Mouse (Mus musculus) kidney, embryonic 14.5 days (tissue): Measurements from ENCODE around the gene Sept8. TPM values are rescaled to one million over a fixed set of nuclear protein-coding genes. Genes with fewer than 3 reads are reported as not detected.

Experiments
- ATAC-seq: fragments of 200-750 bp; cut with Nextera tagmentation; 2 replicates; pipeline ENCODE4 v1.8.0; 2017; ENCODE audit warnings: moderate number of reproducible peaks, mild to moderate bottlenecking, moderate TSS enrichment, moderate library complexity; ENCODE audit not compliant: low FRiP score, low TSS enrichment
- H3K27ac ChIP-seq: fragments of 300-500 bp; sonication (generic); 2 replicates; pipeline ENCODE4 v1.5.1; 2014; ENCODE audit warnings: low read depth, mild to moderate bottlenecking, low read length, moderate library complexity, mixed read lengths
- H3K27me3 ChIP-seq: fragments of 300-500 bp; sonication (generic); 2 replicates; pipeline ENCODE4 v1.6.1; 2014; ENCODE audit warnings: mild to moderate bottlenecking, low read length; ENCODE audit not compliant: control insufficient read depth, insufficient read depth
- H3K36me3 ChIP-seq: fragments of 300-500 bp; sonication (generic); 2 replicates; pipeline ENCODE4 v1.6.1; 2014; ENCODE audit warnings: low read length, mixed read lengths; ENCODE audit not compliant: control insufficient read depth, insufficient read depth
- H3K4me1 ChIP-seq: fragments of 300-500 bp; sonication (generic); 2 replicates; pipeline ENCODE4 v1.6.1; 2014; ENCODE audit warnings: low read length, mixed read lengths; ENCODE audit not compliant: control insufficient read depth, insufficient read depth
- H3K4me2 ChIP-seq: fragments of 300-500 bp; sonication (generic); replicated peaks from 2 replicates; pipeline ENCODE4 v1.6.1; 2014; ENCODE audit warnings: low read depth, mild to moderate bottlenecking, low read length
- H3K4me3 ChIP-seq: fragments of 300-500 bp; sonication (generic); 2 replicates; pipeline ENCODE4 v1.5.1; 2014; ENCODE audit warnings: mild to moderate bottlenecking, low read length
- H3K9ac ChIP-seq: fragments of 300-500 bp; sonication (generic); 2 replicates; pipeline ENCODE4 v1.6.1; 2014; ENCODE audit warnings: low read depth, mild to moderate bottlenecking, low read length, moderate library complexity
- H3K9me3 ChIP-seq: fragments of 300-500 bp; sonication (generic); 2 replicates; pipeline ENCODE4 v1.6.1; 2016; ENCODE audit warnings: low read length; ENCODE audit not compliant: control insufficient read depth
- WGBS: fragments of 180-500 bp; shearing (Covaris S2); extraction: QIAGEN DNeasy Blood & Tissue Kit; methylation state at CpG from one replicate; pipeline ENCODE4 v1.1.7; 2014; 5-methylcytosine and 5-hydroxymethylcytosine counted together
- polyA plus RNA-seq: library from polyadenylated mRNA; unstranded; fragments of >200 nt; fragmentation: Nextera tagmentation; extraction: Ambion mirVana; gene quantifications from 2 replicates; pipeline ENCODE4 v1.2.1, GENCODE M21; 2014

Sept8 gene
- polyA plus RNA-seq, result 13.7 and 21.3 TPM in 2 replicates

GRCm38 (mm10) chr11:53519207-53520121 lies at the start of gene Sept8:
TSS of gene Sept8 (plus strand) at chr11:53519257.
- Histone ChIP-seq H3K9ac (peak within 1 kb of the TSS; percentile 77), H3K27ac (peak within 1 kb of the TSS; percentile 64), H3K4me1 (0 out of 2 replicates have a peak, but pooled peaks cover 4% of the 10 kb centered on the region), H3K9me3 (no peaks in the 10 kb centered on the region), H3K27me3 (no peaks in the 10 kb centered on the region), H3K4me2 (peak within 1 kb of the TSS; percentile 83), H3K4me3 (peak within 1 kb of the TSS; percentile 71), H3K36me3 (no peaks in the 10 kb centered on the region)
- peak; percentile 87 for ATAC-seq
- 6% methylated on average over 69 of the region's 79 CpGs for WGBS

GRCm38 (mm10) chr11:53469294-53469967 lies 49.6 kb upstream of the Sept8 start:
- 43% methylated on average over 16 of the region's 16 CpGs for WGBS
- ATAC-seq, result no peak

GRCm38 (mm10) chr11:53469968-53470695 lies 48.9 kb upstream of the Sept8 start, which contains the start of gene Gm9837:
TSS of gene Gm9837 (minus strand) at chr11:53470479.
- no peak; the same call in 1 of the 2 replicates for ATAC-seq
- H3K9me3 ChIP-seq, result no peaks in the 10 kb centered on the region
- H3K27ac ChIP-seq, result no peak within 1 kb of the TSS
- peaks cover 37% of the 10 kb centered on the region for H3K27me3 ChIP-seq
- 5% methylated on average over 29 of the region's 29 CpGs for WGBS
- peak within 1 kb of the TSS; percentile 12; the same call in 1 of the 2 replicates for H3K4me3 ChIP-seq
- H3K4me1 ChIP-seq, result peaks cover 5% of the 10 kb centered on the region; the same call in 1 of the 2 replicates
- no peaks in the 10 kb centered on the region for H3K36me3 ChIP-seq
- H3K9ac ChIP-seq, result peak within 1 kb of the TSS; percentile 31; the same call in 1 of the 2 replicates
- peak within 1 kb of the TSS; percentile 41 for H3K4me2 ChIP-seq

More at GRCm38 (mm10) chr11:53469294-53469967, 49.6 kb upstream of the Sept8 start:
- H3K4me2 ChIP-seq, result peak overlapping the region; percentile 41
- H3K27me3 ChIP-seq, result peaks cover 44% of the 10 kb centered on the region
- no peak overlapping the region for H3K4me3 ChIP-seq
- no peak overlapping the region for H3K27ac ChIP-seq
- H3K4me1 ChIP-seq, result peaks cover 5% of the 10 kb centered on the region; the same call in 1 of the 2 replicates
- H3K9ac ChIP-seq, result peak overlapping the region; percentile 31; the same call in 1 of the 2 replicates
- no peaks in the 10 kb centered on the region for H3K36me3 ChIP-seq
- H3K9me3 ChIP-seq, result no peaks in the 10 kb centered on the region

- Histone ChIP-seq H3K4me3 (no peak overlapping the region), H3K4me2 (no peak overlapping the region), H3K27ac (no peak overlapping the region), H3K36me3 (no peaks in the 10 kb centered on the region), H3K9ac (no peak overlapping the region), H3K9me3 (no peaks in the 10 kb centered on the region), H3K4me1 (peaks cover 5% of the 10 kb centered on the region; the same call in 1 of the 2 replicates), H3K27me3 (peaks cover 24% of the 10 kb centered on the region)
- no peak for ATAC-seq
- 83% methylated on average over 3 of the region's 3 CpGs for WGBS
These were observed 46.3 kb upstream of the Sept8 start for GRCm38 (mm10) chr11:53472709-53473108.

- WGBS, result 32% methylated on average over 8 of the region's 8 CpGs
- Histone ChIP-seq H3K27ac (no peak overlapping the region), H3K4me3 (no peak overlapping the region), H3K36me3 (no peaks in the 10 kb centered on the region), H3K4me2 (no peak overlapping the region), H3K9me3 (peaks cover 5% of the 10 kb centered on the region; the same call in 1 of the 2 replicates), H3K4me1 (peaks cover 13% of the 10 kb centered on the region; the same call in 1 of the 2 replicates), H3K9ac (no peak overlapping the region), H3K27me3 (peaks cover 48% of the 10 kb centered on the region)
- no peak for ATAC-seq
These were observed 43.4 kb upstream of the Sept8 start for GRCm38 (mm10) chr11:53475620-53476019.

- H3K27me3 ChIP-seq, result peaks cover 50% of the 10 kb centered on the region
- 30% methylated on average over 7 of the region's 7 CpGs for WGBS
These were observed 41.2 kb upstream of the Sept8 start for GRCm38 (mm10) chr11:53477833-53478232.

GRCm38 (mm10) chr11:53478383-53479170 lies 40.5 kb upstream of the Sept8 start:
- Histone ChIP-seq H3K27me3 (peaks cover 48% of the 10 kb centered on the region), H3K9me3 (peaks cover 5% of the 10 kb centered on the region; the same call in 1 of the 2 replicates), H3K27ac (no peak overlapping the region), H3K4me1 (peaks cover 9% of the 10 kb centered on the region; the same call in 1 of the 2 replicates), H3K36me3 (no peaks in the 10 kb centered on the region), H3K4me2 (peak overlapping the region; percentile 67), H3K9ac (peak overlapping the region; percentile 50), H3K4me3 (peak overlapping the region; percentile 42)
- WGBS, result 5% methylated on average over 79 of the region's 79 CpGs
- ATAC-seq, result peak; percentile 71

More at GRCm38 (mm10) chr11:53477833-53478232, 41.2 kb upstream of the Sept8 start:
- Histone ChIP-seq H3K4me2 (no peak overlapping the region), H3K9me3 (peaks cover 5% of the 10 kb centered on the region; the same call in 1 of the 2 replicates), H3K4me1 (peaks cover 9% of the 10 kb centered on the region; the same call in 1 of the 2 replicates), H3K27ac (no peak overlapping the region), H3K36me3 (no peaks in the 10 kb centered on the region), H3K9ac (no peak overlapping the region), H3K4me3 (no peak overlapping the region)
- ATAC-seq, result no peak
